Mouse (Mus musculus): ENCODE data around the gene P2rx1.

DNA sequence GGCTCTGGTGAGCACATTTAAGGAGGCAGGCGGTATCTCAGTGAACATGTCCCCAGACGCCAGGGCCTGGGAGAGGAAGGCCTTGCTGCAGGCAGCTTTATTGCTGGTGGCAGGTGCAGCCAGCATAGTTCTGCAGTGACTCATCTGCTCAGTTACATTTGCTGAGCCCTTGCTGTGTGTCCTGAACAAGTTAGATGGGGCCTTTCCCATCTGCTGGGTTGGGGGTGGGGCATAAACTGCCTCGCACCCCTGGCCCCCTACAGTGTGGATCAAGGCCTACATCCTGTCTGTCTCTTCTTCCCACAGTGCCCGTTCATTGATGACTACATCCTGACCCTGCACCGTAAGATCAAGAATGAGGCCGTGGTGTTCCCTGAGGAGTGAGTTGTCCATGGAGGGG, 38.0 kb downstream of the P2rx1 start:
- TF ChIP-seq CTCF (IDR thresholded peaks at IDR 0.05; ENCODE audit: control insufficient read depth, insufficient read depth, insufficient replicate concordance, low read depth, low read length) (no peak), POLR2A (IDR thresholded peaks at IDR 0.05; ENCODE audit: control insufficient read depth, low read depth, low read length) (no peak)
